Mouse (Mus musculus): ENCODE data around the gene Ppp1r14a.

DNA sequence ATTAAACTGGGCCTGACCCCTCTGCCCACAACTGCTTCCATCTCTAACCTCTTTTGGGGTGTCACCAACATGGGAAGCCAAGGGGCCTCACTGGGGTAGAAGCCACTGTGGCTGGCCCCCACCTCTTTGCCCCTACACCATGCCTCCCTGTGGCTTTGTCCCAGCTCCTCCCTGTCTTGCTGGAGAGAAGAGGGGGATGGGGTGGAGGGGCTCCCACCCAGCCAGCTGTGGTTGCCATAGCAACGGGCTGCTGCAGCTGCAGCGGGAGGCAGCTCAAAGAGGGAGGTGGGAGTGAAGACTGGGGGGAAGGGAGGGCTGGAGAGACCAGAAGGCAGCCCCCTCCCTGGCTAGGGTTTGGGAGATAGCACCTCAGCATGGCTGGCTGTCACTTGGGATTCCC is 28.4 kb downstream of the Ppp1r14a start:
- TF ChIP-seq CTCF (conservative IDR thresholded peaks at IDR 0.05; ENCODE audit: low read length) (no peak), POU5F1 (IDR thresholded peaks at IDR 0.05; ENCODE audit: borderline replicate concordance, low read length) (no peak)

Measured in E14TG2a.4 (cell line).